Mouse (Mus musculus) embryonic stem cell, embryonic (primary cell): ENCODE results near the gene Ceacam2.
"Not testable (repeated sequence)": the region's sequence is repeated elsewhere in the genome, so short reads cannot be mapped to it uniquely, and the experiment has no call there.

Experiments
- CTCF ChIA-PET, 4 experiments: fragments of 300-600 bp in 2 of 4; fragments of 350-600 bp in 2 of 4; sonication (Branson Sonifier 250); formaldehyde crosslinking; loops; one replicate each; lab custom pipeline; 2022; ENCODE audit warnings: inconsistent platforms in 2 of 4; lab: Charles Lee
- POLR2A ChIA-PET, 4 experiments: fragments of 300-600 bp in 2 of 4; fragments of 350-600 bp in 2 of 4; sonication (Branson Sonifier 250); formaldehyde crosslinking; loops; one replicate each; lab custom pipeline; 2022; ENCODE audit warnings: antibody characterized with exemption in 4 of 4, inconsistent platforms in 1 of 4; lab: Charles Lee

The Ceacam2 gene

DNA sequence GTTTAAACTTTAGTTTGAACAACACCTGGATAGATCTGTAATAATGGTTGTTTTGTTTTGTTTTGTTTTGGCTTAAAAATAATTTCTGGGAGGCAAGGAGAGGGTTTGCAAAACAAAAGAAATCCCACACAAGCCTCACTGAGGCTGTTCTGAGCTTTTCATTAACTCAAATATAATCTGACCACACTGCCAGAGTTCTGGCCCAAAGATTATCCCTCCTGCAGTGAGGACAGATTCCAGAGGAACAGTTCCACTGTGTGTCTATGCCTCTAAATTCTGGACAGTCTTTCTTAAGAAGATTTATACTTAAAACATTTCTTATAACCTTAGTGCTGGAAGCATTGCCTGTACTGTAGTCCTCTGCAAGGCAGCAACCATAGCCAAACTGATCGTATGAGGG lies 45.0 kb downstream of the Ceacam2 start:
- ChIA-PET POLR2A (no interaction called here), CTCF (no interaction called here)

DNA sequence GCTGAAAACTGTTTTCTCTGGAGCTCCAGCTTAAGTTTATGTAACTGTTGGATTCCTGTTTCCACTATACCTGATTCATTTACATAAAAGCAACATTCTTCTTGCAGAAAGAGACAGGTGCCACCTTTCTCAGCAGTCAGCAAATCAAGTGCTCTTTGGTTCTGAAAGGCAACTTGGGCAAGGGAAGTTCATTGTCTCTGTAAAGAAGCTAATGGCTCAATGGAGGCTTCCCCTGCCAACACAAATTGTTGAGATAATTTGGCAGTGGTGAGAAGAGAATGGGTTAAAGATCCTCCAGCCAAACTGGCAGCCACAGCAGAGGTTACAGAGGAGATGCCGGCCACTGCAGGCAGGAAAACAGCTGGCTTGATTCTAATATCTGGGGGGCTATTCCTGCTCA lies 49.0 kb downstream of the Ceacam2 start:
- CTCF ChIA-PET, POLR2A ChIA-PET: not testable (repeated sequence)

DNA sequence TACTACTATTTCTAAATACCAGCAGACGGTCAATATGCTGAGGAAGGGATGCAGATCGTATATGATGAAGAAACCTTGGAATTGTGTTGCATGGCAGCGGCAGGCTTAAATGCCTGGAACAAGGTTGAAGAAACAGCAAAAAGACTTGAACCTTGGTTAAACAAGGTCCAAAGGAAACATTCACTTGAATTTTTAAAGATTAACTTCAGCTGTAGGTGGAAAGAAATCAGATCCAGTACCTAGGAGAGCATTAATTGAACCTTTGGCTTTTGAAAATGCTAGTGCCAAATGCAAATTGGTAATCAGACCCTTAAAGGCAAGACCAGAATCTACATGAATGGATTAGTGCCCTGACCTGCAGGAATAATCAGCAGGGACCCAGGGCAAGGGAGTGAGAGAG lies 50.3 kb downstream of the Ceacam2 start:
- CTCF ChIA-PET, POLR2A ChIA-PET: not testable (repeated sequence)

DNA sequence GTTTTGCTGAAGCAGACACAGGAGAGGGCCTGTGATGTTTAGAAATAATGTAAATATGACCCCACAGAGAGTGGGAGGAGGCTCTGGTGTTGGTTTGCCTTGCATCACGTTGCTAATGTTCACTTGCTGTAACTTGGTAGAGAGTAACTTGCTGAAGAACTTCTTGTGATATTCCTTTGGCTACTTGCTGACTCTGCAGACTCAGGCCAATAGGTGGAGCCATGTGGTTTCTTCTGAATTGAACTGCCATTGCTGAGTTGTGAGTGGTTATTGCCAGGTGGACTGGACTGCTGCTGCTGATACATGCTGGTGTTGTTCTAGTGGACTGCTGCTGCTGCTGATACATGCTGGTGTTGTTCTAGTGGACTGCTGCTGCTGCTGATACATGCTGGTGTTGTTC lies 53.5 kb downstream of the Ceacam2 start:
- ChIA-PET CTCF (interaction anchor here in 1 of 4 experiments (2.3 kb wide), 1 partner anchor 113 kb away, joined by 5 read pairs; no protein-coding TSS in a partner anchor), POLR2A (no interaction called here)

DNA sequence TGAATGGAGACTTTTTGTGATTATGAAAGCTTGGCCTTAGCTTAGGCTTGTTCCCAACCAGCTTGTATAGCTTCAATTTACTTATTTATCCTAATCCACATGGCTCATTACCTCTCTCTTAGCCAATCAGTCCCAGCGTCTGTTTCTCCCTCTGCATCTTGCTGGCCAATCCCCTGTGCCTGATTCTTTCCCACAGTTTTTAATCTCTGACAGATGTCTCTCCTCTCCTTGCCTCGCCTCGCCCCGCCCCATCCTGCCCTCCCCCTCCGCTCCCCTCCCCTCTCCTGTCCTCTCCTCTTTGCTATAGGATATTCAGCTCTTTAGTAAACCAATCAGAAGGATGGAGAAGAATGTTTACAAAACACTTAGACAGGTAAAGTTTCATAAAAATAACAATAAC lies 54.6 kb downstream of the Ceacam2 start:
- ChIA-PET POLR2A (interaction anchor here in 2 of 4 experiments (0.6 to 0.7 kb wide), 2 partner anchors 188 to 307 kb away, joined by 3 read pairs; no protein-coding TSS in a partner anchor), CTCF (interaction anchor here in 1 of 4 experiments (0.6 to 2.3 kb wide), 3 partner anchors 114 to 187 kb away, joined by 3 to 5 read pairs (median 3); no protein-coding TSS in a partner anchor)

DNA sequence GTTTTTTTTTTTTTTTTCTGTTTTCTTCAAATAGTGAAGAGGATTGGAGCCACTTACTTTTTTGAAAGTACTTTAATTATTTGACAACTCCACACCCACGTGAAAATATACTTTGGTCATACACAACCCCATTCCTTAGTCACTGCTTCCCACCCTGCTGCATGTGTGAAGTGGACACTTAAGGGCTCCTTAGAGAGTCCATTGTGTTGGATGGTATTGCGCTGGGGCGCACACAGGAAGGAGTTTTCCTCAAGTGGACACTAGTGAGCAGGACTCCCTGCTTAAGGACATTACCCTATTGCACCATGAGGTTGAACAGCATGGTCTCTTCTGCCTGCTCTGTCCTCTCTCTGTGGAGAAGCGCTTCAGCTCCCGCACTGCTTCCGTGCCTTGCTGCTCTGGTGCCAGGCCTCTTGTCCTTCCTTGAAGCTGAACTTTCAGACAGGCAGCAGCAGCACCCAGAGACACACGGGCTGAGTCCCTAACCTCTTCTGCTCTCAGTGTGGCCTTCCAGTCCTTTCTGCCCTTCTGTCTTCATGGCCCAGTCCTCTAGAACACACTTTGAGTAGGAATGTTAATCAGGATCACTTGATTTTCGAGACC lies 56.4 kb downstream of the Ceacam2 start:
- CTCF ChIA-PET, result interaction anchor here in 3 of 4 experiments (0.7 to 4.0 kb wide), 5 partner anchors 109 to 377 kb away, joined by 3 to 20 read pairs (median 5); no protein-coding TSS in a partner anchor
- POLR2A ChIA-PET, result interaction anchor here in 1 of 4 experiments (1.6 kb wide), 1 partner anchor 116 kb away, joined by 5 read pairs; no protein-coding TSS in a partner anchor

DNA sequence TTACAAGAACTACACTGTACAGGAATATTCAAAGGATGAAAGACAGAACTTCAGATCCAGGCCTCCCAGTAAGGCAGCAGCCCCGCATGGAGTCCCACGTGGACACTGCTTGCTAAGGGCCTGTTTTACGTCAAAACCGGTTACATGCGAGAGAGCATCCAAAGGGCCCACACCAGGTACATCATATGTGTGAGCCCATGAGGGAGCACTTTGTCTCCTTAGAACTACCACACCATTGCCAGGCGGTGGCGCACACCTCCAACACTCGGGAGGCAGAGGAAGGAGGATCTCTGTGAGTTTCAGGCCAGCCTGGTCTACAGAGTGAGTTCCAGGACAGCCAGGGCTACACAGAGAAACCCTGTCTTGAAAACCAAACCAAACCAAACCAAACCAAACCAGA lies 58.9 kb downstream of the Ceacam2 start:
- POLR2A ChIA-PET, result interaction anchor here in 2 of 4 experiments (0.6 to 1.5 kb wide), 3 partner anchors 50 to 119 kb away, joined by 3 to 4 read pairs (median 4); no protein-coding TSS in a partner anchor

DNA sequence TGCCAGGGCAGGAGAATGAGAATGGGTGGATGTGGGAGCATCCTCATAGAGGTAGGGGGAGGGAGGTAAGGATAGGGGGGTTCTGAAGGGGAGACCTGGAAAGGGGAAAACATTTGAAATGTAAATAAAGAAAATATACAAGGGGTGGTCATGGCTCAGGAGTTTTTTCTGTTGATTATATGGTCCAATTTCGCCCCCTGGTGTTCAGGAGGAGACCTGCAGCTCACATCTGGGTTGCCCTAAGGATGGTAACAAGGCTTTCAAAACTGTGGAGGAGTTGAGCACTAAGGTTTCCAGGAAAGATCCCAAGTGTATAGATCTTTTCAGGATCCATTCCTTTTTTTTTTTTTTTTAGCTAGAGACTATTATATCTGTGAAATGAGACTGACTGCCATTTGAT lies 60.2 kb downstream of the Ceacam2 start:
- ChIA-PET CTCF (interaction anchor here (0.6 to 4.0 kb wide), 25 partner anchors 43 to 1403 kb away, joined by 3 to 20 read pairs (median 5); no protein-coding TSS in a partner anchor), POLR2A (interaction anchor here (0.7 to 1.4 kb wide), 6 partner anchors 54 to 590 kb away, joined by 3 to 6 read pairs (median 4); no protein-coding TSS in a partner anchor)

More for the DNA sequence above, 58.9 kb downstream of the Ceacam2 start:
- CTCF ChIA-PET, result interaction anchor here in 3 of 4 experiments (0.7 to 4.0 kb wide), 8 partner anchors 56 to 331 kb away, joined by 3 to 20 read pairs (median 6); no protein-coding TSS in a partner anchor

DNA sequence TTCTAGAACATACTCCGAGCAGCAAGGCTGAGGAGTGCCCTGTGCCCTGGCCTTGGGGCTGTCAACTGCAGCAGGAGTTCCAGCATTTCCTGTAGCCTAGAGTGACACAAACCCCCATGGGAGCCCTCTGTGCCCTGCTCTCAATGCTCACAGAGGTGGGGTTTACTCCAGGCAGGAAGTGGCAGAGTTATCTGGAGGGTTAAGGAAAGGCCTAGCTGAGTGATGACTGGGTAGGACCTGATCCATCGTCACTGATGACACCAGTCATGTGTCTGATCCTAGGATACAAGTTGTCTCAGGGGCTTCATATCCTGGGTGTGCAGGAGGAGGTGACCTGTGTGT lies 61.9 kb downstream of the Ceacam2 start:
- CTCF ChIA-PET, result interaction anchor here (0.8 to 1.7 kb wide), 12 partner anchors 51 to 701 kb away, joined by 3 to 10 read pairs (median 4); partner anchors contain the start of genes Ceacam10 (in 1 of the 4) and Ceacam2 (in 1 of the 4)
- POLR2A ChIA-PET, result interaction anchor here (0.6 to 2.1 kb wide), 8 partner anchors 42 to 700 kb away, joined by 3 to 12 read pairs (median 4); partner anchors contain the start of genes Ceacam2 (in 2 of the 4) and Ceacam10 (in 1 of the 4)

DNA sequence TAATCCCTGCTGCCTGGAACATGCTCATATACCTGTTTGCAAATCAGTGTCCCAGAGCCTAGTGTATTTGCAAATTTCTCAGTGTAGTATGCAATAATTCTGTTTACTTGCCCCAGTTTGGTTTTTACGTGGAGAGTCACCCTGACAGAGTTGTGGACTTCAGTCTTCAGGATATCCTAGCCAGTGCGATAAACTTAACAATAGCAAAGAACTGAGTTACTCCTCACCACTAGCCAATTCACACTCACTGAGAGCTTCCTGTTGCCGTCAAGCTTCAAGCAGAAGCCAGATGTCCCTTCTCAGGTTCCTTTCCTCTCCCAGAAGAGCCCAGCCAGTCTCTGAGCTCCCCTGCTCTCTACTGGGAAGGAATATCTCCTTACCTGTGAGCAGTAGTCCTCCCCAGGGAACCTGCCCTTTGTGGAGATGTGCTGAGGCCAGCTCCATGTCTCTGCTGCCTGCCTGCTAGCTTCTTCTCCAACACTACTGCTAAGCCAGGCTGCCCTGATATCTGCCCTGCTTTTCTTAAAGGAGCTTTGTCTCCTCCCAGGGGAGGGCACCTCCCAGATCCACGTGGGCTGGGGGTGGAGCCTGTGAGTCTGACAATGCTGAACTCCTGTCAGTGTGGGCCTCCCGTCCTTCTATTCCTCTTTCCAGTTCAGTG lies 62.4 kb downstream of the Ceacam2 start, which contains the start of gene Ceacam1:
Gene Ceacam1 (minus strand): TSS at position 513 of the 661 bp plus-strand sequence.
- POLR2A ChIA-PET, result interaction anchor here (0.6 to 2.1 kb wide), 8 partner anchors 42 to 700 kb away, joined by 3 to 12 read pairs (median 4); partner anchors contain the start of genes Ceacam2 (in 2 of the 4) and Ceacam10 (in 1 of the 4)

DNA sequence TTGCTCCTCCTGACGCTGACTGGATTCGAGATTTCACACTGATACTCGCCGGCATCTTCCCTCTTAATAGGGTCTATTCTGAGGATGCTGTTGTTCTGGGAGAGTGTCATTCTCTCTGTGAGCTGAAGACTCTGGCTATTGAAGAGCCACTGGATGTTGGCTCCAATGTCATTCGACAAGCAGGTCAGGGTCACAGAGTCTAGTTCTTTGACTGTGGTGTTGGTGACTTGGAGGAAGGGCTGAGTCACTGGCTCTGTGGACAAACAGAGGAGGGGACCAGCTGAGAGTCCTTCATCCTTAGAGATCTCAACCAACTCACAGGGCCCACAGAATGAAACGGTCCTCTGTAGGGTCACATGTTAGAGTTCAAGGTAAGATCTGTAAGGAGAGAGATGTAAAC lies 67.8 kb downstream of the Ceacam2 start:
- POLR2A ChIA-PET, CTCF ChIA-PET: not testable (repeated sequence)

More for the DNA sequence above, 62.4 kb downstream of the Ceacam2 start, which contains the start of gene Ceacam1:
- CTCF ChIA-PET, result interaction anchor here (0.5 to 1.7 kb wide), 16 partner anchors 44 to 700 kb away, joined by 3 to 10 read pairs (median 4); partner anchors contain the start of genes Ceacam10 (in 1 of the 4) and Ceacam2 (in 1 of the 4)
